Mouse (Mus musculus) liver, embryonic 13.5 days (tissue): ENCODE measurements around the gene 4430402I18Rik. TPM values are rescaled to one million over a fixed set of nuclear protein-coding genes. Genes with fewer than 3 reads are reported as not detected.
"Not testable (repeated sequence)": the region's sequence is repeated elsewhere in the genome, so short reads cannot be mapped to it uniquely, and the experiment has no call there.

Experiments used
- ATAC-seq: fragments of 200-750 bp; cut with Nextera tagmentation; 2 replicates; pipeline ENCODE4 v1.8.0; 2017; ENCODE audit warnings: low read depth, mild to moderate bottlenecking, moderate number of reproducible peaks, moderate library complexity
- DNase-seq: peaks from one replicate; pipeline ENCODE4 v3.0.0; 2022
- H3K27ac ChIP-seq: fragments of 300-500 bp; sonication (generic); 2 replicates; pipeline ENCODE4 v1.5.1; 2015; ENCODE audit warnings: moderate library complexity, mild to moderate bottlenecking, inconsistent platforms
- H3K27me3 ChIP-seq: fragments of 300-500 bp; sonication (generic); 2 replicates; pipeline ENCODE4 v1.6.1; 2015; ENCODE audit warnings: mild to moderate bottlenecking, inconsistent platforms
- H3K36me3 ChIP-seq: fragments of 300-500 bp; sonication (generic); 2 replicates; pipeline ENCODE4 v1.6.1; 2015; ENCODE audit warnings: mild to moderate bottlenecking, inconsistent platforms
- H3K4me1 ChIP-seq: fragments of 300-500 bp; sonication (generic); replicated peaks from 2 replicates; pipeline ENCODE4 v1.6.1; 2015; ENCODE audit warnings: inconsistent platforms
- H3K4me2 ChIP-seq: fragments of 300-500 bp; sonication (generic); 2 replicates; pipeline ENCODE4 v1.6.1; 2015; ENCODE audit warnings: inconsistent platforms, mild to moderate bottlenecking, moderate library complexity
- H3K4me3 ChIP-seq: fragments of 300-500 bp; sonication (generic); replicated peaks from 2 replicates; pipeline ENCODE4 v1.5.1; 2015; ENCODE audit warnings: mild to moderate bottlenecking, inconsistent platforms
- H3K9ac ChIP-seq: fragments of 300-500 bp; sonication (generic); 2 replicates; pipeline ENCODE4 v1.6.1; 2015; ENCODE audit warnings: mild to moderate bottlenecking, inconsistent platforms
- H3K9me3 ChIP-seq: fragments of 300-500 bp; sonication (generic); replicated peaks from 2 replicates; pipeline ENCODE4 v1.6.1; 2016; ENCODE audit warnings: inconsistent platforms
- WGBS: fragments of 180-500 bp; shearing (Covaris S2); methylation state at CpG from one replicate; pipeline ENCODE4 v1.1.7; 2015; ENCODE audit not compliant: insufficient replicate concordance; 5-methylcytosine and 5-hydroxymethylcytosine counted together
- polyA plus RNA-seq: library from polyadenylated mRNA; unstranded; fragments of >200 nt; fragmentation: Nextera tagmentation; extraction: Ambion mirVana; gene quantifications from 2 replicates; pipeline ENCODE4 v1.2.1, GENCODE M21; 2015

Gene 4430402I18Rik
- 1.1 and 1.7 TPM in 2 replicates for polyA plus RNA-seq

- ATAC-seq = no peak
- 33% methylated on average over 11 of the region's 11 CpGs for WGBS
These were observed at the start of gene 4430402I18Rik for GRCm38 (mm10) chr19:28967652-28968051. 4430402I18Rik (minus strand) TSS chr19:28967800.

DNA sequence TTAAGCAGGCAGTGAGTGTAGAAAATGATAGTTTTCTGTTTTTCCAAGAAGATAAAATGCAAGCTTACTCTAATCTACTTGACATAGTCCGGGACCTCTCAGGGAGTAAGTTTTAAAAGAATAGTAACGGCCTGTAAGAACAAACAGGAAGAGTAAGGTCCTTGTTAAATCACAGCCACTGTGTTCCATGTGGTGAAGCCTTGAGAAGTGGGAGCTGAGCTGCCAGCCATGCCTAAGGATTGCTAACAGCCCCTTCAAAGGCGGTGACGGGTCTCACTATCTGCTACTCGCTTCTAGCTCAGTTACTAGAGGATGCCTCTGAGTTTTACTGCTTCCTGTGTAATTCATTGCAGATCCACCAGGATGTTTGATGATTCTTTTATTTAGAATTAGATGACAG lies 49.2 kb upstream of the 4430402I18Rik start:
- Histone ChIP-seq H3K9ac (no peak overlapping the region), H3K4me3 (no peak overlapping the region), H3K4me1 (no peaks in the 10 kb centered on the region), H3K4me2 (no peak overlapping the region), H3K9me3 (no peaks in the 10 kb centered on the region), H3K27ac (no peak overlapping the region), H3K36me3 (peaks cover 75% of the 10 kb centered on the region), H3K27me3 (no peaks in the 10 kb centered on the region)
- WGBS = 78% methylated on average over 5 of the region's 5 CpGs
- DNase-seq = no peak
- no peak for ATAC-seq

More at GRCm38 (mm10) chr19:28967652-28968051, at the start of gene 4430402I18Rik:
- Histone ChIP-seq H3K27ac (no peak within 1 kb of the TSS), H3K4me1 (peaks cover 11% of the 10 kb centered on the region), H3K9me3 (no peaks in the 10 kb centered on the region), H3K36me3 (no peaks in the 10 kb centered on the region), H3K9ac (no peak within 1 kb of the TSS), H3K4me3 (no peak within 1 kb of the TSS), H3K4me2 (no peak within 1 kb of the TSS), H3K27me3 (peaks cover 26% of the 10 kb centered on the region)
- DNase-seq = no peak

GRCm38 (mm10) chr19:29016204-29016765 lies 48.7 kb upstream of the 4430402I18Rik start:
- ATAC-seq = no peak
- no peaks in the 10 kb centered on the region for H3K4me1 ChIP-seq
- H3K27me3 ChIP-seq = no peaks in the 10 kb centered on the region
- H3K4me2 ChIP-seq = no peak overlapping the region
- H3K9me3 ChIP-seq = no peaks in the 10 kb centered on the region
- no peak overlapping the region for H3K27ac ChIP-seq
- 84% methylated on average over 5 of the region's 5 CpGs for WGBS
- peaks cover 75% of the 10 kb centered on the region for H3K36me3 ChIP-seq
- no peak overlapping the region for H3K4me3 ChIP-seq
- DNase-seq = no peak
- H3K9ac ChIP-seq = no peak overlapping the region

GRCm38 (mm10) chr19:29015410-29016203 lies 48.0 kb upstream of the 4430402I18Rik start:
- Histone ChIP-seq H3K9me3 (no peaks in the 10 kb centered on the region), H3K27ac (no peak overlapping the region), H3K4me1 (no peaks in the 10 kb centered on the region), H3K27me3 (no peaks in the 10 kb centered on the region), H3K36me3 (peaks cover 77% of the 10 kb centered on the region), H3K9ac (no peak overlapping the region), H3K4me2 (no peak overlapping the region), H3K4me3 (no peak overlapping the region)
- 75% methylated on average over 8 of the region's 8 CpGs for WGBS
- no peak for ATAC-seq
- no peak for DNase-seq

DNA sequence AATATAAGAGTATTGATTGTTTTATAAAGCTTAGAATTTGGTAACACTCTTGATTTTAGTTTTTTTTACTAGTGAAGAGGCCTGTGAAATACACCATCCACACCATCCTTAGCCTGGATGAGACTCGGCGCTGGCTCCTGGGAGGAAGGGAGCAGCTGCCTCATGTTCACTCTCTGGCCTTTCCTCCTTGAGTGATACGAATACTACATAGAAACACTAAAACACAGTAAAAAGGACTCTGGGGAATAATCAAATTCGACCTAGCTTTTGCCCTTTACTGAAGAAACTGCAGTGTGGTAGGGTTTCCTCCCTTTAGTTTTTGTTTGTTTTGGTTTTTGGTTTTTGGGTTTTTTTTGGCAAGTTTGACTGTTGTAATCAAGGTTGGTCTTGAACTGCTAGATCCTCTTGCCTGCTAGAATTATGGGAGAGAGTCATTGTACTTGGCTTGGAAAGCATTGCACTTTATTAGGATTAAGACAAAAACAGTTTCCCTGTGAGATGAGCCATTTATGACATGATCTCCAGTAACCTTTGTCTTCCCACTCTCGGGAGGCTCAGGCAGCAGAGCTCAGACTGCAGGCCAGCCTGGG lies 47.0 kb upstream of the 4430402I18Rik start:
- no peak for DNase-seq
- no peak overlapping the region for H3K9ac ChIP-seq
- no peak overlapping the region for H3K4me2 ChIP-seq
- 78% methylated on average over 5 of the region's 5 CpGs for WGBS
- peaks cover 68% of the 10 kb centered on the region for H3K36me3 ChIP-seq
- no peaks in the 10 kb centered on the region for H3K9me3 ChIP-seq
- no peaks in the 10 kb centered on the region for H3K4me1 ChIP-seq
- no peaks in the 10 kb centered on the region for H3K27me3 ChIP-seq
- no peak overlapping the region for H3K4me3 ChIP-seq
- H3K27ac ChIP-seq = no peak overlapping the region
- no peak for ATAC-seq

- WGBS = 82% methylated on average over 12 of the region's 12 CpGs
- H3K36me3 ChIP-seq = peaks cover 72% of the 10 kb centered on the region
These were observed 43.9 kb upstream of the 4430402I18Rik start for GRCm38 (mm10) chr19:29011355-29011990.

DNA sequence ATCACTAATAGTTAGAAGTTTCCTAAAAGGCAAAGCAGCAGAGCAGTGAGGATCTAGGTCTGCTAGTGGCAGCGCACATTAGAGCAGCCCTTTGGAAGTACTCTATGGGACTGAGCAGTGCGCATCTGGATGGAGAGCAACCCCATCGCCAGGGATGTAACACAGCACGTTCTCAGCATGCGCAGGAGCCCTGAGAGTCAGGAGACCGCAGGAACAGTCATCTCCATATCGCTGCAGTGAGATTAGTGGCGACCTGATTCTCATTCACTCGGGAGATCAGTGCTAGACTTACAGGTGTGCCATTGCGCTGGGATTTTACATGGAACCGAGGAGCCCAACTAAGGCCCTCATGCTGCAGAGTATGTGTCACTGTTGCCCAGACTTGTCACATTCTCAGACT lies 41.4 kb upstream of the 4430402I18Rik start:
- ATAC-seq = no peak
- H3K36me3 ChIP-seq = peaks cover 62% of the 10 kb centered on the region
- WGBS = 89% methylated on average over 11 of the region's 11 CpGs

More at GRCm38 (mm10) chr19:29011355-29011990, 43.9 kb upstream of the 4430402I18Rik start:
- Histone ChIP-seq H3K9me3 (no peaks in the 10 kb centered on the region), H3K4me1 (no peaks in the 10 kb centered on the region), H3K4me2 (no peak overlapping the region), H3K4me3 (no peak overlapping the region), H3K9ac (no peak overlapping the region), H3K27ac (no peak overlapping the region), H3K27me3 (no peaks in the 10 kb centered on the region)
- DNase-seq (no peak), ATAC-seq (no peak)

DNA sequence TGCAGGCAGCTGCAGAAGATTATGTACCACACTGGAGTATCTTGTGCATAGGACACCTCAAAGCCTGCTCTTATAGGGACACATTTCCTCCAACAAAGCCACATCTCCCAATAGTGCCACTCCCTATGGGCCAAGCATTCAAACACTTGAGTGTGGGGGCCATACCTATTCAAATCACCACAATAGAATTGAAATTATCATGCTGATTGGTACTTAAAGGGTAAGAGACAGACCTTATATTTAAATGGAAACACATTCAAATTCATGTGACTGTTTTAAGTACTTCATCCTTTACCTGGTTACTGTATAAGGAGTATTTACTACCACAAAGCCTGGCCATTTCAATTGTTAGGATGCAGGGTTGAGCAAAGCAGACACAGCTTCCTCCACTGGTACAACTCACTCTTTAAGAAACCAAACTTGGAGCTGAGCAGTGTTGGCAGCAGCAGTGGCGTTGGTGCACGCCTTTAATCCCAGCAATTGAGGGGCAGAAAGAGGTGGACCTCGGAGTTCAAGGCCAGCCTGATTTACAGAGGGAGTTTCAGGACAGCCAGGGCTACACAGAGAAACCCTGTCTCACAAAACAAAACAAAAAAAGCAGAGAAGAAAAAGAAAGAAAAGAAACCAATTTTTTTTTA lies 40.6 kb upstream of the 4430402I18Rik start:
- ATAC-seq (no peak), DNase-seq (no peak)
- H3K36me3 ChIP-seq = peaks cover 55% of the 10 kb centered on the region
- no peak overlapping the region for H3K4me2 ChIP-seq
- H3K27ac ChIP-seq = no peak overlapping the region
- H3K4me1 ChIP-seq = no peaks in the 10 kb centered on the region
- H3K4me3 ChIP-seq = no peak overlapping the region
- 78% methylated on average over 3 of the region's 3 CpGs for WGBS
- H3K27me3 ChIP-seq = no peaks in the 10 kb centered on the region
- H3K9ac ChIP-seq = no peak overlapping the region
- H3K9me3 ChIP-seq = no peaks in the 10 kb centered on the region

More for the DNA sequence above, 41.4 kb upstream of the 4430402I18Rik start:
- Histone ChIP-seq H3K9ac (no peak overlapping the region), H3K4me3 (no peak overlapping the region), H3K4me1 (no peaks in the 10 kb centered on the region), H3K27me3 (no peaks in the 10 kb centered on the region), H3K27ac (no peak overlapping the region), H3K9me3 (no peaks in the 10 kb centered on the region), H3K4me2 (no peak overlapping the region)
- DNase-seq = no peak

GRCm38 (mm10) chr19:29000321-29000720 lies 32.7 kb upstream of the 4430402I18Rik start:
- not testable (repeated sequence) for DNase-seq, H3K9ac ChIP-seq, H3K27ac ChIP-seq, H3K4me3 ChIP-seq, H3K4me2 ChIP-seq, H3K9me3 ChIP-seq, ATAC-seq, H3K4me1 ChIP-seq, H3K27me3 ChIP-seq
- H3K36me3 ChIP-seq = peaks cover 52% of the 10 kb centered on the region
- 88% methylated on average over 16 of the region's 16 CpGs for WGBS

DNA sequence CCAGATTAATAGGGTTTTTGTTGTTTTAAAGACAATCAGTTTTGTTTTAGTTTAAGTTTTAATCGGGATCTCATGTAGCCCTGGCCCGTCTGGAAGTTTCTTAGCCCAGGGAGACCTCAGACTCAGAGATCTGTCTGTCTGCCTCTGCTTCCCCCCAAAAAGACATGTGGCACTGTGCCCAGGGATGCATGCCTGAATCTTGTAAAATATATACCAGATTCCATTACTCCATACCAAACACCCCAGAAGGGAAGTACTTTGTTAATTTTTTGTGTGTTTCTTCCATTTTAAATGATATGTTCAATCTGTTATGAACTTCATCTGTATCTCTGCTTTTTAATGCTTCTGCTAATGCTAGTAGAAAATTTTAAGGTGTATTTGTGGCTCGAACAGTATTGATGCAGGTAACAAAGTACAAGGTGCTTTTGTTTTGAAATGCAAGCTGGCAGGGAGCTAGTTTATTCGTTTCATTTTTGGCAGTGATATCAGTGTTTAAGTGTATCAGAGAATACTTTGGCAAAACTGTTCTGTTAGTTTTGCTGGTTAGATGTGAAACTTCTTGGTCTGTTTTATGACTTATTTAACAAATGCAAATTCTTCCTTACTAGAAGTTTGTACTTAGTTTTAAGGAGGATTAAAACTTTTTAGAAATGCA lies 30.5 kb upstream of the 4430402I18Rik start:
- Histone ChIP-seq H3K27me3 (no peaks in the 10 kb centered on the region), H3K9me3 (no peaks in the 10 kb centered on the region), H3K9ac (no peak overlapping the region), H3K27ac (no peak overlapping the region), H3K4me2 (no peak overlapping the region), H3K36me3 (peaks cover 62% of the 10 kb centered on the region), H3K4me3 (no peak overlapping the region), H3K4me1 (peaks cover 5% of the 10 kb centered on the region; the same call in 1 of the 2 replicates)
- ATAC-seq (no peak), DNase-seq (no peak)
- WGBS = 85% methylated on average over 4 of the region's 4 CpGs
